Mouse (Mus musculus) heart, adult 2 months (tissue): ENCODE data around the gene Nxph4. TPM values are rescaled to one million over a fixed set of nuclear protein-coding genes. Genes with fewer than 3 reads are reported as not detected.

ENCODE experiments used
- DNase-seq, 2 experiments: peaks; one replicate each; pipeline ENCODE4 v3.0.0; 2021
- H3K27ac ChIP-seq: fragments of 200-600 bp; 2 replicates; pipeline ENCODE4 v1.8.1; 2022
- H3K27me3 ChIP-seq: fragments of 200-500 bp; 2 replicates; pipeline ENCODE4 v1.6.1; 2012; ENCODE audit warnings: mild to moderate bottlenecking, low read length, inconsistent platforms, mixed read lengths; ENCODE audit not compliant: control insufficient read depth, insufficient read depth
- H3K36me3 ChIP-seq: fragments of 200-500 bp; 2 replicates; pipeline ENCODE4 v1.6.1; 2012; ENCODE audit warnings: low read length, inconsistent platforms; ENCODE audit not compliant: control insufficient read depth, insufficient read depth
- H3K4me1 ChIP-seq: fragments of 200-500 bp; 2 replicates; pipeline ENCODE4 v1.6.1; 2011; ENCODE audit warnings: low read length; ENCODE audit not compliant: control insufficient read depth, insufficient read depth
- H3K4me3 ChIP-seq: fragments of 200-600 bp; 2 replicates; pipeline ENCODE4 v1.8.1; 2022
- H3K79me2 ChIP-seq: fragments of 200-500 bp; replicated peaks from 2 replicates; pipeline ENCODE4 v1.6.1; 2012; ENCODE audit warnings: mild to moderate bottlenecking, inconsistent platforms, low read length, moderate library complexity, mixed read lengths; ENCODE audit not compliant: control insufficient read depth, insufficient read depth
- H3K9ac ChIP-seq: fragments of 200-500 bp; 2 replicates; pipeline ENCODE4 v1.6.1; 2012; ENCODE audit warnings: low read depth, mild to moderate bottlenecking, control low read depth, inconsistent platforms, low read length, mixed read lengths
- CTCF ChIP-seq: fragments of 200-600 bp; IDR thresholded peaks from 2 replicates; pipeline ENCODE4 v1.8.1; 2022; ENCODE audit warnings: antibody characterized with exemption, mild to moderate bottlenecking, moderate library complexity
- EP300 ChIP-seq: fragments of 200-500 bp; IDR thresholded peaks from 2 replicates; pipeline ENCODE4 v1.6.1; 2011; ENCODE audit warnings: low read depth, low read length, control low read depth; ENCODE audit not compliant: insufficient read depth
- POLR2A ChIP-seq: fragments of 200-500 bp; IDR thresholded peaks from 2 replicates; pipeline ENCODE4 v1.6.1; 2011; ENCODE audit warnings: mild to moderate bottlenecking, low read depth, low read length, control low read depth; ENCODE audit not compliant: insufficient read depth
- WGBS: fragments of 180-500 bp; shearing (Covaris S2); methylation state at CpG from one replicate; pipeline ENCODE4 v1.1.7; 2018; 5-methylcytosine and 5-hydroxymethylcytosine counted together
- intact Hi-C: fragments of 180-260 bp; cut with DNase I; formaldehyde crosslinking; loops from one replicate; pipeline ENCODE4 v1.15.1; 2025
- polyA plus RNA-seq: library from polyadenylated mRNA; depleted of rRNA; stranded (reverse); fragments of >200 nt; gene quantifications from 2 replicates; pipeline ENCODE4 v1.2.3, GENCODE M21; 2012
- total RNA-seq, 2 experiments: library from RNA; stranded (reverse); gene quantifications; 2 replicates each; pipeline ENCODE4 v1.2.3; 2021

Gene Nxph4
- total and polyA plus RNA-seq, 3 experiments: 0.34 to 0.68 (median 0.39) TPM

- H3K79me2 ChIP-seq: no peaks in the 10 kb centered on the region
- intact Hi-C loops: loop anchor here (5.0 to 10.0 kb wide), 2 partner anchors 111 to 168 kb away; partner anchors contain the start of gene Zbtb39
- no peaks in the 10 kb centered on the region for H3K27me3 ChIP-seq
- WGBS: 93% methylated on average over 28 of the region's 28 CpGs
- no peak overlapping the region for H3K4me3 ChIP-seq
- TF ChIP-seq EP300 (no peak), CTCF (no peak), POLR2A (no peak)
- H3K36me3 ChIP-seq: no peaks in the 10 kb centered on the region
- H3K27ac ChIP-seq: no peak overlapping the region
- DNase-seq: no peak
- H3K9ac ChIP-seq: no peak overlapping the region
- H3K4me1 ChIP-seq: peaks cover 4% of the 10 kb centered on the region
Observed at GRCm38 (mm10) chr10:127566553-127567326, 32.4 kb upstream of the Nxph4 start.

DNA sequence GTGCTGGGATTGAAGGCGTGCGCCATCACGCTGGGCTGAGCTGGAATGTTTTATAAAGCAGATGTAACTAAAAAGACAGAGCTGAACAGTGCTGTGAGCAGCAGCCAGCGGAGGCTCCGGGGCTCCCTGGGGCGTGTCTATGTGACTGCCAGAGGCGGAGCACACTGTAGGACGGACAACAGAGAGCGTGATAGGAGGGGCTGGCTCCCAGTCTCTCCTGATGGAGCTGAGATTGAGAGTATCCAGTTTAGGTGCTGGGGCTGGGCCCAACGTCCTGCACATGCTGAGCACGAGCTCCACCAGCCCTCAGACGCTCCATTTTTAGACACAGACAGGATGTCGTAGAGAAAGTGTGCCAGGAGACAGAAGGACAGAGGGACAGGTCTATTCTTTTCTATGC is 29.9 kb upstream of the Nxph4 start:
- H3K27me3 ChIP-seq: no peaks in the 10 kb centered on the region
- DNase-seq: peak; percentile 57 to 64
- H3K9ac ChIP-seq: no peak overlapping the region
- intact Hi-C loops: loop anchor here (10.0 kb wide), 1 partner anchor 170 kb away; the partner anchor contains the start of gene Zbtb39
- H3K4me1 ChIP-seq: peaks cover 3% of the 10 kb centered on the region
- no peak overlapping the region for H3K27ac ChIP-seq
- WGBS: 12% methylated on average over 13 of the region's 13 CpGs
- H3K79me2 ChIP-seq: no peaks in the 10 kb centered on the region
- TF ChIP-seq EP300 (no peak; the same call in 1 of the 2 replicates), POLR2A (no peak), CTCF (no peak)
- no peaks in the 10 kb centered on the region for H3K36me3 ChIP-seq
- no peak overlapping the region for H3K4me3 ChIP-seq

- DNase-seq: no peak
- Histone ChIP-seq H3K79me2 (no peaks in the 10 kb centered on the region), H3K36me3 (no peaks in the 10 kb centered on the region), H3K27ac (no peak overlapping the region), H3K27me3 (no peaks in the 10 kb centered on the region), H3K4me1 (peaks cover 3% of the 10 kb centered on the region), H3K4me3 (no peak overlapping the region), H3K9ac (no peak overlapping the region)
- TF ChIP-seq EP300: no peak
- no peak for TF ChIP-seq POLR2A
- TF ChIP-seq CTCF: no peak
- WGBS: 52% methylated on average over 8 of the region's 8 CpGs
- intact Hi-C loops: loop anchor here (10.0 kb wide), 1 partner anchor 171 kb away; the partner anchor contains the start of gene Zbtb39
Observed at GRCm38 (mm10) chr10:127563840-127564239, 29.5 kb upstream of the Nxph4 start.

DNA sequence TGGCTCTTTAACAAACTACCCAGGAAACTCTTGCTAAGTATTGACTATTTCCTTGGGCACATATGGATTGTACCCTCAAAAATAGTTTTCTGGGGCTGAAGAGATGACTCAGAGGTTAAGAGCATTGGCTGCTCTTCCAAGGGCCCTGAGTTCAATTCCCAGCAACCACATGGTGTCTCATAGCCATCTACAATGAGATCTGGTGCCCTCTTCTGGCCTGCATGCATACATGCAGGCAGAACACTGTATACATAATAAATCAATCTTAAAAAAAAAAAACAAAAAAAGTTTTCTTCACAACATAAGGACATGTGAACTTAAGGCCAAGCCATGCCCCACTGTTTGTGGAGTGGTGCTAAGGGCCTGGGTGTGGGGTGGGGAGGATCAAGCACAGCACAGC is 26.8 kb upstream of the Nxph4 start:
- intact Hi-C loops: loop anchor here (10.0 kb wide), 1 partner anchor 174 kb away; the partner anchor contains the start of gene Zbtb39
- no peaks in the 10 kb centered on the region for H3K79me2 ChIP-seq
- H3K4me3 ChIP-seq: no peak overlapping the region
- TF ChIP-seq CTCF (peak; percentile 50), EP300 (no peak)
- H3K9ac ChIP-seq: no peak overlapping the region
- peaks cover 3% of the 10 kb centered on the region for H3K4me1 ChIP-seq
- H3K36me3 ChIP-seq: no peaks in the 10 kb centered on the region
- DNase-seq: no peak
- H3K27ac ChIP-seq: no peak overlapping the region
- no peaks in the 10 kb centered on the region for H3K27me3 ChIP-seq

DNA sequence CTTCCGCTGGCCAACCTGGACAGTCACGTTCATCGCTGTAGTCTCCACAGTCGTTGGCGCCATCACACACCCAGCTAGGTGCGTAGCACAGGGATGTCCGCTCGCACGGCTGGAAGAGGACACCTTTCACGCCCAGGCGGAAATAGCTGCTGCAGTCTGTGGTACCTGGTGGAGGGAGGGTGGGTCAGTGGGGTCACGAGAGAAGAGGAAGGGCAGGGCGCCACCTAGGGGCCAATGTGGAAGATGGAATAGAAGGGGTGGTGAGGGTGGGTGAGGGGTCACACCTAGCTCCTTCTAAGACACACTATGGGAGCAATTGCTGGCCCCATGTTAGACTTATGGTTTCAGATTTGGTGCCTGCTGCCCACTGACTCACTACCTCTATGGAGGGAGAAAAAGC is 23.0 kb upstream of the Nxph4 start:
- Histone ChIP-seq H3K79me2 (no peaks in the 10 kb centered on the region), H3K27ac (no peak overlapping the region), H3K36me3 (no peaks in the 10 kb centered on the region), H3K27me3 (no peaks in the 10 kb centered on the region), H3K9ac (no peak overlapping the region), H3K4me3 (no peak overlapping the region), H3K4me1 (no peaks in the 10 kb centered on the region)
- TF ChIP-seq CTCF (peak; percentile 29), EP300 (no peak)
- no peak for DNase-seq
- intact Hi-C loops: no loop called here
- 88% methylated on average over 13 of the region's 13 CpGs for WGBS

- H3K9ac ChIP-seq: no peak overlapping the region
- TF ChIP-seq POLR2A: no peak
- peak; percentile 56 for TF ChIP-seq CTCF
- no peak for DNase-seq
- no peak overlapping the region for H3K4me3 ChIP-seq
- WGBS: 75% methylated on average over 18 of the region's 18 CpGs
- H3K27ac ChIP-seq: no peak overlapping the region
- no peaks in the 10 kb centered on the region for H3K4me1 ChIP-seq
- H3K27me3 ChIP-seq: no peaks in the 10 kb centered on the region
- H3K79me2 ChIP-seq: no peaks in the 10 kb centered on the region
- no peaks in the 10 kb centered on the region for H3K36me3 ChIP-seq
- intact Hi-C loops: no loop called here
Observed at GRCm38 (mm10) chr10:127555703-127556102, 21.3 kb upstream of the Nxph4 start.
